Mouse (Mus musculus): ENCODE measurements around the gene Gm45062.

GRCm38 (mm10) chr6:8503953-8504352, 244.7 kb downstream of the Gm45062 start:
- TF ChIP-seq GATA1 (IDR thresholded peaks at IDR 0.05; ENCODE audit: low read length): no peak
- no peak for TF ChIP-seq TAL1 (IDR thresholded peaks at IDR 0.05; ENCODE audit: low read length)

Data from erythroblast, embryonic 14.5 days (primary cell).